Mouse (Mus musculus) kidney, postnatal 4 days (tissue): ENCODE results near the gene Hmcn2.
A peak's percentile ranks its signal among the peaks of the same experiment; 100 is the strongest.

ENCODE experiments used
- DNase-seq, 2 experiments: peaks; one replicate each; pipeline ENCODE4 v3.0.0; 2021; ENCODE audit warnings: mixed read lengths in 2 of 2

The Hmcn2 gene

GRCm38 (mm10) chr2:31305684-31306083, 8.5 kb upstream of the Hmcn2 start:
- DNase-seq: peak; percentile 71 to 75

- DNase-seq: no peak
These were observed 6.0 kb upstream of the Hmcn2 start for GRCm38 (mm10) chr2:31308257-31308656.

- peak; percentile 40 to 60 for DNase-seq
These were observed 4.7 kb upstream of the Hmcn2 start for GRCm38 (mm10) chr2:31309549-31309948.

- DNase-seq: no peak
These were observed 3.9 kb downstream of the Hmcn2 start for GRCm38 (mm10) chr2:31318162-31318561.

- no peak for DNase-seq
These were observed 5.0 kb downstream of the Hmcn2 start for GRCm38 (mm10) chr2:31319200-31319599.

GRCm38 (mm10) chr2:31327186-31327585, 13.0 kb downstream of the Hmcn2 start:
- no peak for DNase-seq

- DNase-seq: peak; percentile 55 to 56
These were observed 23.6 kb downstream of the Hmcn2 start for GRCm38 (mm10) chr2:31337706-31338330.

- peak; percentile 77 to 84 for DNase-seq
These were observed 25.6 kb downstream of the Hmcn2 start for GRCm38 (mm10) chr2:31339826-31340225.

- no peak for DNase-seq
These were observed 27.7 kb downstream of the Hmcn2 start for GRCm38 (mm10) chr2:31341726-31342535.

- peak; percentile 89 for DNase-seq
These were observed 31.9 kb downstream of the Hmcn2 start for GRCm38 (mm10) chr2:31346096-31346495.

GRCm38 (mm10) chr2:31348373-31348772, 34.2 kb downstream of the Hmcn2 start:
- DNase-seq: no peak

GRCm38 (mm10) chr2:31348850-31349249, 34.6 kb downstream of the Hmcn2 start:
- no peak for DNase-seq

GRCm38 (mm10) chr2:31356771-31357170, 42.6 kb downstream of the Hmcn2 start:
- DNase-seq: no peak

- DNase-seq: no peak
These were observed 45.1 kb downstream of the Hmcn2 start for GRCm38 (mm10) chr2:31359316-31359715.

- DNase-seq: no peak
These were observed 53.0 kb downstream of the Hmcn2 start for GRCm38 (mm10) chr2:31367186-31367585.

GRCm38 (mm10) chr2:31371396-31371795, 57.2 kb downstream of the Hmcn2 start:
- DNase-seq: peak; percentile 53 to 75

GRCm38 (mm10) chr2:31372186-31372585, 58.0 kb downstream of the Hmcn2 start:
- no peak for DNase-seq

GRCm38 (mm10) chr2:31374415-31374814, 60.2 kb downstream of the Hmcn2 start:
- peak; percentile 22 to 44 for DNase-seq

GRCm38 (mm10) chr2:31376057-31376456, 61.8 kb downstream of the Hmcn2 start:
- peak in 1 of 2 experiments; percentile 8 for DNase-seq

- no peak for DNase-seq
These were observed 63.3 kb downstream of the Hmcn2 start for GRCm38 (mm10) chr2:31377481-31377880.

GRCm38 (mm10) chr2:31381292-31381846, 67.2 kb downstream of the Hmcn2 start:
- DNase-seq: peak; percentile 60 to 71

- peak; percentile 67 to 73 for DNase-seq
These were observed 68.7 kb downstream of the Hmcn2 start for GRCm38 (mm10) chr2:31382952-31383351.

- no peak for DNase-seq
These were observed 102.8 kb downstream of the Hmcn2 start for GRCm38 (mm10) chr2:31416968-31417367.

GRCm38 (mm10) chr2:31418021-31418420, 103.8 kb downstream of the Hmcn2 start:
- DNase-seq: no peak
